Mouse (Mus musculus): ENCODE measurements around the gene Serpina12. TPM values are rescaled to one million over a fixed set of nuclear protein-coding genes. Genes with fewer than 3 reads are reported as not detected.

The Serpina12 gene
- total and polyA plus RNA-seq, 3 experiments: 0.05 TPM; not detected in 2

- H3K9me3 ChIP-seq (replicated peaks): peaks cover 86% of the 10 kb centered on the region
- H3K27me3 ChIP-seq (ENCODE audit: insufficient read depth, low read length): no peaks in the 10 kb centered on the region
- ATAC-seq (ENCODE audit: extremely low read depth, insufficient number of reproducible peaks, low FRiP score, poor library complexity, severe bottlenecking) (no peak), DNase-seq (ENCODE audit: low spot score) (no peak)
- H3K4me3 ChIP-seq (ENCODE audit: low read depth, low read length): no peak overlapping the region
- no peaks in the 10 kb centered on the region for H3K4me1 ChIP-seq (ENCODE audit: insufficient read depth, low read depth, low read length)
- TF ChIP-seq CTCF (IDR thresholded peaks at IDR 0.05; ENCODE audit: low read depth, low read length) (no peak), GATA2 (IDR thresholded peaks at IDR 0.05; ENCODE audit: borderline replicate concordance, low read depth, low read length) (no peak), TAL1 (conservative IDR thresholded peaks at IDR 0.05; ENCODE audit: low read depth, low read length) (no peak), GATA1 (IDR thresholded peaks at IDR 0.05; ENCODE audit: borderline replicate concordance, low read length) (no peak), POLR2AphosphoS5 (IDR thresholded peaks at IDR 0.05; ENCODE audit: insufficient replicate concordance, low read depth, low read length) (no peak)
- H3K36me3 ChIP-seq (replicated peaks): no peaks in the 10 kb centered on the region
Measured at GRCm38 (mm10) chr12:104038181-104038580, 6.1 kb downstream of the Serpina12 start.

GRCm38 (mm10) chr12:104033752-104034151 is 10.5 kb downstream of the Serpina12 start:
- Histone ChIP-seq H3K4me1 (ENCODE audit: insufficient read depth, low read depth, low read length) (no peaks in the 10 kb centered on the region), H3K9me3 (replicated peaks) (peaks cover 92% of the 10 kb centered on the region), H3K4me3 (ENCODE audit: low read depth, low read length) (no peak overlapping the region), H3K27me3 (ENCODE audit: insufficient read depth, low read length) (no peaks in the 10 kb centered on the region), H3K36me3 (replicated peaks) (no peaks in the 10 kb centered on the region)
- TF ChIP-seq TAL1 (conservative IDR thresholded peaks at IDR 0.05; ENCODE audit: low read depth, low read length) (no peak), POLR2AphosphoS5 (IDR thresholded peaks at IDR 0.05; ENCODE audit: insufficient replicate concordance, low read depth, low read length) (no peak), CTCF (IDR thresholded peaks at IDR 0.05; ENCODE audit: low read depth, low read length) (no peak), GATA1 (IDR thresholded peaks at IDR 0.05; ENCODE audit: borderline replicate concordance, low read length) (no peak), GATA2 (IDR thresholded peaks at IDR 0.05; ENCODE audit: borderline replicate concordance, low read depth, low read length) (no peak)
- no peak for DNase-seq (ENCODE audit: low spot score)
- ATAC-seq (ENCODE audit: extremely low read depth, insufficient number of reproducible peaks, low FRiP score, poor library complexity, severe bottlenecking): no peak

DNA sequence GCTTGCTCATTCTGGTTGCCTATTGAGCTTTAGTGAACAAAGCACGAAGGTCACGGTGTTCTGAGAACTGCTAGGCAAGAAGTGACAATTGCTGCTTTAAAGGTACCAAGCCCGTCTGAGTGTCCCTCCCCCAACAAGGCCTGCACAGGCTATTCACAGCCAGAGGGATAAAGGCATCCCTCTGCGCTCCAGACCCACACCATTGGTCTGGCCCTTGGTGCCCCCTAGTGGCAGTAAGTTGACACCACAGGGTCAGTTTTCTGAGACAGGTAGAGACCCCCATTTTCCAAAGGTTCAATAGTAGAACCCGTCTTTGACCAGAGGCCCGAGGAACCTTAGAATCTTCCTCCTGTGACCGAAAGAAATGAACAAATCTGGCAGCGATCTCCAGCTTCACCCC is 14.3 kb downstream of the Serpina12 start:
- Histone ChIP-seq H3K4me1 (ENCODE audit: insufficient read depth, low read depth, low read length) (no peaks in the 10 kb centered on the region), H3K27me3 (ENCODE audit: insufficient read depth, low read length) (no peaks in the 10 kb centered on the region), H3K36me3 (replicated peaks) (no peaks in the 10 kb centered on the region), H3K9me3 (replicated peaks) (peaks cover 81% of the 10 kb centered on the region), H3K4me3 (ENCODE audit: low read depth, low read length) (no peak overlapping the region)
- TF ChIP-seq CTCF (IDR thresholded peaks at IDR 0.05; ENCODE audit: low read depth, low read length) (no peak), POLR2AphosphoS5 (IDR thresholded peaks at IDR 0.05; ENCODE audit: insufficient replicate concordance, low read depth, low read length) (no peak), TAL1 (conservative IDR thresholded peaks at IDR 0.05; ENCODE audit: low read depth, low read length) (no peak), GATA1 (IDR thresholded peaks at IDR 0.05; ENCODE audit: borderline replicate concordance, low read length) (no peak), GATA2 (IDR thresholded peaks at IDR 0.05; ENCODE audit: borderline replicate concordance, low read depth, low read length) (no peak)
- ATAC-seq (ENCODE audit: extremely low read depth, insufficient number of reproducible peaks, low FRiP score, poor library complexity, severe bottlenecking): no peak; the same call in 1 of the 2 replicates
- no peak for DNase-seq (ENCODE audit: low spot score)

GRCm38 (mm10) chr12:104015280-104015679 is 29.0 kb downstream of the Serpina12 start:
- Histone ChIP-seq H3K36me3 (replicated peaks) (no peaks in the 10 kb centered on the region), H3K9me3 (replicated peaks) (peaks cover 66% of the 10 kb centered on the region), H3K27me3 (ENCODE audit: insufficient read depth, low read length) (no peaks in the 10 kb centered on the region), H3K4me1 (ENCODE audit: insufficient read depth, low read depth, low read length) (no peaks in the 10 kb centered on the region), H3K4me3 (ENCODE audit: low read depth, low read length) (no peak overlapping the region)
- TF ChIP-seq TAL1 (conservative IDR thresholded peaks at IDR 0.05; ENCODE audit: low read depth, low read length) (no peak), CTCF (IDR thresholded peaks at IDR 0.05; ENCODE audit: low read depth, low read length) (no peak), GATA2 (IDR thresholded peaks at IDR 0.05; ENCODE audit: borderline replicate concordance, low read depth, low read length) (no peak), POLR2AphosphoS5 (IDR thresholded peaks at IDR 0.05; ENCODE audit: insufficient replicate concordance, low read depth, low read length) (no peak), GATA1 (IDR thresholded peaks at IDR 0.05; ENCODE audit: borderline replicate concordance, low read length) (no peak)
- DNase-seq (ENCODE audit: low spot score) (no peak), ATAC-seq (ENCODE audit: extremely low read depth, insufficient number of reproducible peaks, low FRiP score, poor library complexity, severe bottlenecking) (no peak)

- no peak within 1 kb of the TSS for H3K4me3 ChIP-seq (ENCODE audit: low read depth, low read length)
- H3K36me3 ChIP-seq (replicated peaks): no peaks in the 10 kb centered on the region
- no peaks in the 10 kb centered on the region for H3K4me1 ChIP-seq (ENCODE audit: insufficient read depth, low read depth, low read length)
- H3K9me3 ChIP-seq (replicated peaks): peaks cover 71% of the 10 kb centered on the region
- no peak for DNase-seq (ENCODE audit: low spot score)
- H3K27me3 ChIP-seq (ENCODE audit: insufficient read depth, low read length): no peaks in the 10 kb centered on the region
- ATAC-seq (ENCODE audit: extremely low read depth, insufficient number of reproducible peaks, low FRiP score, poor library complexity, severe bottlenecking): no peak
- TF ChIP-seq GATA1 (IDR thresholded peaks at IDR 0.05; ENCODE audit: borderline replicate concordance, low read length) (no peak), POLR2AphosphoS5 (IDR thresholded peaks at IDR 0.05; ENCODE audit: insufficient replicate concordance, low read depth, low read length) (no peak), TAL1 (conservative IDR thresholded peaks at IDR 0.05; ENCODE audit: low read depth, low read length) (no peak), GATA2 (IDR thresholded peaks at IDR 0.05; ENCODE audit: borderline replicate concordance, low read depth, low read length) (no peak), CTCF (IDR thresholded peaks at IDR 0.05; ENCODE audit: low read depth, low read length) (no peak)
Measured at GRCm38 (mm10) chr12:104013620-104014019, 30.6 kb downstream of the Serpina12 start, which contains the start of gene Serpina9. Gene Serpina9, minus strand, starts transcription at chr12:104013755.

DNA sequence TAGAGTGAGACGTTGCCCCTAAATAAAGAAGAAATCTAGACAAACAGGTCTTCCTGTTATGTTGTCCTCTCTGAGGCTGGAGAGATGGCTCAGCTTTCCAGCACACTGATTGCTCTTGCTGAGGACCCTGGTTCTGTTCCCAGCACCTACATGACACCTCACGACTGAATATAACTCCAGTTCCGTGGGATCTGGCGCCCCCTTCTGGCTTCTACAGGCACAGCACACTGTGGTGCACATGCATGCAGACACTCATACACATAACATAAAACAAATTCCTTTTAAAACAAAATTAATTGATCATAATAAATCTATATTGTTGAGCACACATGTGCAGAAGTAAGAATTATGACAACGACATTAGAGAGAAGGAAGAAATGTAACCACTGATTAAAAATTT is 39.6 kb downstream of the Serpina12 start:
- Histone ChIP-seq H3K9me3 (replicated peaks) (peaks cover 70% of the 10 kb centered on the region), H3K4me3 (ENCODE audit: low read depth, low read length) (no peak overlapping the region), H3K36me3 (replicated peaks) (no peaks in the 10 kb centered on the region), H3K4me1 (ENCODE audit: insufficient read depth, low read depth, low read length) (no peaks in the 10 kb centered on the region), H3K27me3 (ENCODE audit: insufficient read depth, low read length) (no peaks in the 10 kb centered on the region)
- no peak for DNase-seq (ENCODE audit: low spot score)
- ATAC-seq (ENCODE audit: extremely low read depth, insufficient number of reproducible peaks, low FRiP score, poor library complexity, severe bottlenecking): no peak
- TF ChIP-seq POLR2AphosphoS5 (IDR thresholded peaks at IDR 0.05; ENCODE audit: insufficient replicate concordance, low read depth, low read length) (no peak), CTCF (IDR thresholded peaks at IDR 0.05; ENCODE audit: low read depth, low read length) (no peak), TAL1 (conservative IDR thresholded peaks at IDR 0.05; ENCODE audit: low read depth, low read length) (no peak), GATA1 (IDR thresholded peaks at IDR 0.05; ENCODE audit: borderline replicate concordance, low read length) (no peak)

Measured in G1E (cell line).